In genomic region chr2:152788892-152789421, GRCm38 (mm10) we compare ENCODE assay signal across 8 mouse cellular contexts. TPM values are rescaled to one million over a fixed set of nuclear protein-coding genes. Genes with fewer than 3 reads are reported as not detected.
DNase-seq lines count a peak whose midpoint lies in the region; ATAC-seq and TF ChIP-seq lines count a peak whose summit lies in the region.

No protein-coding gene starts in this region.

- no peak overlapping the region for H3K4me3 ChIP-seq in embryonic facial prominence, embryonic 12.5 days
- H3K4me3 ChIP-seq in hindbrain, embryonic 16.5 days (ENCODE audit: low read length): no peak overlapping the region
- no peak overlapping the region for H3K4me3 ChIP-seq in limb, embryonic 15.5 days
- no peak overlapping the region for H3K4me3 ChIP-seq in myocyte

- no peak for TF ChIP-seq POLR2A in myocyte (IDR thresholded peaks at IDR 0.05; ENCODE audit: insufficient read length, low read depth)

- peak; percentile 61 for DNase-seq in cerebellum, adult 11-12 months
- no peak for DNase-seq in cerebellum, adult 8-10 months
- DNase-seq in 416B (ENCODE audit: low read depth): peak; percentile 92
- no peak for DNase-seq in B cell, adult 2 months

- 0 out of 2 replicates have a peak, but pooled peaks have one; percentile 30 for ATAC-seq in embryonic facial prominence, embryonic 12.5 days (ENCODE audit: insufficient number of reproducible peaks, insufficient read depth, low FRiP score, low TSS enrichment)
- ATAC-seq in hindbrain, embryonic 16.5 days: no peak
- ATAC-seq in limb, embryonic 15.5 days (ENCODE audit: insufficient number of reproducible peaks, low FRiP score, low TSS enrichment, low read depth): no peak

- no peaks in the 10 kb centered on the region for H3K27me3 ChIP-seq in embryonic facial prominence, embryonic 12.5 days
- no peaks in the 10 kb centered on the region for H3K27me3 ChIP-seq in hindbrain, embryonic 16.5 days (replicated peaks; ENCODE audit: control insufficient read depth, insufficient read depth, low read length)
- H3K27me3 ChIP-seq in limb, embryonic 15.5 days: no peaks in the 10 kb centered on the region
- no peaks in the 10 kb centered on the region for H3K27me3 ChIP-seq in myocyte (ENCODE audit: control insufficient read depth, insufficient read depth, insufficient read length)

- 66% methylated on average over 6 of the region's 6 CpGs for WGBS in embryonic facial prominence, embryonic 12.5 days
- 71% methylated on average over 6 of the region's 6 CpGs for WGBS in hindbrain, embryonic 16.5 days
- 57% methylated on average over 6 of the region's 6 CpGs for WGBS in limb, embryonic 15.5 days

- peaks cover 5% of the 10 kb centered on the region for H3K4me1 ChIP-seq in embryonic facial prominence, embryonic 12.5 days
- peaks cover 7% of the 10 kb centered on the region for H3K4me1 ChIP-seq in hindbrain, embryonic 16.5 days (ENCODE audit: control insufficient read depth, insufficient read depth, low read depth, low read length)
- H3K4me1 ChIP-seq in limb, embryonic 15.5 days: peaks cover 38% of the 10 kb centered on the region

- no peak overlapping the region for H3ac ChIP-seq in myocyte (ENCODE audit: control insufficient read depth, insufficient read length)

- peaks cover 4% of the 10 kb centered on the region; the same call in 1 of the 2 replicates for H3K36me3 ChIP-seq in embryonic facial prominence, embryonic 12.5 days
- H3K36me3 ChIP-seq in hindbrain, embryonic 16.5 days (ENCODE audit: control insufficient read depth, insufficient read depth, low read length): no peaks in the 10 kb centered on the region
- H3K36me3 ChIP-seq in limb, embryonic 15.5 days: peaks cover 3% of the 10 kb centered on the region; the same call in 1 of the 2 replicates
- H3K36me3 ChIP-seq in myocyte (ENCODE audit: control insufficient read depth, insufficient read depth): peaks cover 7% of the 10 kb centered on the region

- no peaks in the 10 kb centered on the region for H3K9me3 ChIP-seq in embryonic facial prominence, embryonic 12.5 days
- no peaks in the 10 kb centered on the region for H3K9me3 ChIP-seq in hindbrain, embryonic 16.5 days (ENCODE audit: control insufficient read depth, low read length)
- no peaks in the 10 kb centered on the region for H3K9me3 ChIP-seq in limb, embryonic 15.5 days

- H3K79me2 ChIP-seq in myocyte (ENCODE audit: control insufficient read depth, insufficient read depth): peaks cover 57% of the 10 kb centered on the region

- no peak overlapping the region for H3K4me2 ChIP-seq in embryonic facial prominence, embryonic 12.5 days (replicated peaks)
- no peak overlapping the region for H3K4me2 ChIP-seq in hindbrain, embryonic 16.5 days (ENCODE audit: low read length)
- no peak overlapping the region for H3K4me2 ChIP-seq in limb, embryonic 15.5 days
- peak overlapping the region; percentile 47 for H3K4me2 ChIP-seq in myocyte (ENCODE audit: low read depth)

- no peak overlapping the region for H3K9ac ChIP-seq in embryonic facial prominence, embryonic 12.5 days
- no peak overlapping the region for H3K9ac ChIP-seq in hindbrain, embryonic 16.5 days (ENCODE audit: low read depth, low read length)
- H3K9ac ChIP-seq in limb, embryonic 15.5 days: no peak overlapping the region

- H3K27ac ChIP-seq in embryonic facial prominence, embryonic 12.5 days: peak overlapping the region; percentile 59; the same call in 1 of the 2 replicates
- peak overlapping the region; percentile 52; the same call in 1 of the 2 replicates for H3K27ac ChIP-seq in hindbrain, embryonic 16.5 days (ENCODE audit: low read depth, low read length)
- H3K27ac ChIP-seq in limb, embryonic 15.5 days: peak overlapping the region; percentile 38; the same call in 1 of the 2 replicates

TF ChIP-seq in myocyte, 11 proteins besides CTCF, POLR2A, EP300 and RAD21:
- no peak for TF ChIP-seq TCF12 (IDR thresholded peaks at IDR 0.05; ENCODE audit: insufficient read depth, poor library complexity, severe bottlenecking)

RNA-seq across cellular contexts. Expression of gene Cox4i2, which starts 35.0 kb away (rescaled TPM):
- 14.3 and 14.5 TPM in 2 replicates for polyA plus RNA-seq in embryonic facial prominence, embryonic 12.5 days (2016; fragmentation: Nextera tagmentation; extraction: Ambion mirVana)
- polyA plus RNA-seq in hindbrain, embryonic 16.5 days (2015; fragmentation: Nextera tagmentation; extraction: Ambion mirVana): 6.7 and 7.0 TPM in 2 replicates
- polyA plus RNA-seq in limb, embryonic 15.5 days (2015; fragmentation: Nextera tagmentation; extraction: Ambion mirVana): 33.9 and 36.2 TPM in 2 replicates
- polyA plus RNA-seq in myocyte (2012; fragmentation: generic; extraction: Trizol): not detected

RNA-seq across cellular contexts. Expression of gene Bcl2l1, which starts 42.6 kb away (rescaled TPM):
- 104 and 105 TPM in 2 replicates for polyA plus RNA-seq in embryonic facial prominence, embryonic 12.5 days (2016; fragmentation: Nextera tagmentation; extraction: Ambion mirVana)
- polyA plus RNA-seq in hindbrain, embryonic 16.5 days (2015; fragmentation: Nextera tagmentation; extraction: Ambion mirVana): 138 and 159 TPM in 2 replicates
- polyA plus RNA-seq in limb, embryonic 15.5 days (2015; fragmentation: Nextera tagmentation; extraction: Ambion mirVana): 96.2 and 96.7 TPM in 2 replicates
- polyA plus RNA-seq in myocyte (2012; fragmentation: generic; extraction: Trizol): 57.0 TPM

RNA-seq across cellular contexts. Expression of gene Id1, which starts 52.9 kb away (rescaled TPM):
- 168 and 170 TPM in 2 replicates for polyA plus RNA-seq in embryonic facial prominence, embryonic 12.5 days (2016; fragmentation: Nextera tagmentation; extraction: Ambion mirVana)
- 56.8 and 68.4 TPM in 2 replicates for polyA plus RNA-seq in hindbrain, embryonic 16.5 days (2015; fragmentation: Nextera tagmentation; extraction: Ambion mirVana)
- polyA plus RNA-seq in limb, embryonic 15.5 days (2015; fragmentation: Nextera tagmentation; extraction: Ambion mirVana): 167 and 168 TPM in 2 replicates
- polyA plus RNA-seq in myocyte (2012; fragmentation: generic; extraction: Trizol): 59.5 TPM

RNA-seq across cellular contexts. Expression of gene Tpx2, which starts 58.8 kb away (rescaled TPM):
- 92.4 and 106 TPM in 2 replicates for polyA plus RNA-seq in embryonic facial prominence, embryonic 12.5 days (2016; fragmentation: Nextera tagmentation; extraction: Ambion mirVana)
- polyA plus RNA-seq in hindbrain, embryonic 16.5 days (2015; fragmentation: Nextera tagmentation; extraction: Ambion mirVana): 14.8 and 19.8 TPM in 2 replicates
- polyA plus RNA-seq in limb, embryonic 15.5 days (2015; fragmentation: Nextera tagmentation; extraction: Ambion mirVana): 66.2 and 69.1 TPM in 2 replicates
- 26.3 TPM for polyA plus RNA-seq in myocyte (2012; fragmentation: generic; extraction: Trizol)

Comparison
In these comparisons a context has a peak if more than half of its experiments do, and no peak if none do; other contexts are left out.
1. DNase-seq: peak in cerebellum, adult 11-12 months (single experiment) and 416B (single experiment); none in cerebellum, adult 8-10 months (single experiment) and B cell, adult 2 months (0 of 2).
2. Peak in every context shown above with its lines, with median percentiles within 50 percentile points of each other: H3K27ac ChIP-seq.